Mouse (Mus musculus) testis, postnatal 14 days (tissue): ENCODE data around the gene Ift57.

Experiments used
- DNase-seq: peaks from one replicate; pipeline ENCODE4 v3.0.0; 2021; ENCODE audit warnings: low spot score

Ift57 gene

GRCm38 (mm10) chr16:49793596-49793995 is 94.6 kb downstream of the Ift57 start:
- no peak for DNase-seq

GRCm38 (mm10) chr16:49796271-49796670 is 97.2 kb downstream of the Ift57 start:
- no peak for DNase-seq

GRCm38 (mm10) chr16:49796954-49797353 is 97.9 kb downstream of the Ift57 start:
- DNase-seq, result no peak

GRCm38 (mm10) chr16:49798790-49799189 is 99.8 kb downstream of the Ift57 start:
- DNase-seq, result no peak

GRCm38 (mm10) chr16:49799597-49800561 is 100.8 kb downstream of the Ift57 start, which contains the start of gene Cd47:
Cd47 (plus strand) TSS chr16:49800533.
- no peak for DNase-seq

- no peak for DNase-seq
These were observed 102.0 kb downstream of the Ift57 start for GRCm38 (mm10) chr16:49800996-49801395.

GRCm38 (mm10) chr16:49801399-49801798 is 102.4 kb downstream of the Ift57 start:
- no peak for DNase-seq

- no peak for DNase-seq
These were observed 104.0 kb downstream of the Ift57 start for GRCm38 (mm10) chr16:49802993-49803392.

- DNase-seq, result no peak
These were observed 105.0 kb downstream of the Ift57 start for GRCm38 (mm10) chr16:49803932-49804461.

- DNase-seq, result no peak
These were observed 107.9 kb downstream of the Ift57 start for GRCm38 (mm10) chr16:49806920-49807319.

GRCm38 (mm10) chr16:49807419-49807841 is 108.4 kb downstream of the Ift57 start:
- DNase-seq, result no peak

GRCm38 (mm10) chr16:49807862-49808430 is 108.9 kb downstream of the Ift57 start:
- DNase-seq, result no peak

- no peak for DNase-seq
These were observed 112.9 kb downstream of the Ift57 start for GRCm38 (mm10) chr16:49811897-49812296.

GRCm38 (mm10) chr16:49812821-49813616 is 114.0 kb downstream of the Ift57 start:
- DNase-seq, result no peak

- DNase-seq, result no peak
These were observed 115.4 kb downstream of the Ift57 start for GRCm38 (mm10) chr16:49814419-49814818.
